Mouse (Mus musculus) erythroblast, embryonic 14.5 days (primary cell): ENCODE data around the gene Pdzph1. TPM values are rescaled to one million over a fixed set of nuclear protein-coding genes. Genes with fewer than 3 reads are reported as not detected.

ENCODE experiments used
- H3K27me3 ChIP-seq: 2 replicates; pipeline ENCODE4 v1.6.1; 2012; ENCODE audit warnings: inconsistent platforms; ENCODE audit not compliant: control insufficient read depth
- H3K36me3 ChIP-seq: 2 replicates; pipeline ENCODE4 v1.6.1; 2012; ENCODE audit warnings: mild to moderate bottlenecking, inconsistent platforms; ENCODE audit not compliant: control insufficient read depth
- H3K4me1 ChIP-seq: 2 replicates; pipeline ENCODE4 v1.6.1; 2012; ENCODE audit warnings: inconsistent platforms; ENCODE audit not compliant: control insufficient read depth
- H3K4me3 ChIP-seq: replicated peaks from 2 replicates; pipeline ENCODE3; 2012; ENCODE audit warnings: moderate library complexity, mild to moderate bottlenecking, inconsistent platforms
- H3K9me3 ChIP-seq: 2 replicates; pipeline ENCODE4 v1.6.1; 2012; ENCODE audit warnings: low read length, inconsistent platforms, mixed read lengths; ENCODE audit not compliant: control insufficient read depth
- GATA1 ChIP-seq: IDR thresholded peaks from 2 replicates; pipeline ENCODE4 v1.6.1; 2012; ENCODE audit warnings: low read length, inconsistent platforms, mixed read lengths
- TAL1 ChIP-seq: IDR thresholded peaks from 3 replicates; pipeline ENCODE4 v1.6.1; 2012; ENCODE audit warnings: low read length, inconsistent platforms, mixed read lengths
- polyA plus RNA-seq: library from polyadenylated mRNA; stranded (reverse); fragments of >175 nt; gene quantifications from 2 replicates; pipeline ENCODE4 v1.2.3, GENCODE M21; 2012

The Pdzph1 gene
- polyA plus RNA-seq: not detected in 2 replicates

GRCm38 (mm10) chr17:58991275-58991674 lies at the start of gene Pdzph1:
Gene Pdzph1, minus strand, starts transcription at chr17:58991375.
- no peaks in the 10 kb centered on the region for H3K36me3 ChIP-seq
- no peaks in the 10 kb centered on the region for H3K9me3 ChIP-seq
- no peak within 1 kb of the TSS for H3K4me3 ChIP-seq
- no peaks in the 10 kb centered on the region for H3K27me3 ChIP-seq
- TF ChIP-seq GATA1 (no peak), TAL1 (no peak)
- H3K4me1 ChIP-seq: no peaks in the 10 kb centered on the region

GRCm38 (mm10) chr17:59039754-59040153 lies 48.6 kb upstream of the Pdzph1 start:
- no peak for TF ChIP-seq GATA1
- no peak for TF ChIP-seq TAL1
- no peaks in the 10 kb centered on the region for H3K36me3 ChIP-seq
- H3K4me3 ChIP-seq: no peak overlapping the region
- no peaks in the 10 kb centered on the region for H3K27me3 ChIP-seq
- no peaks in the 10 kb centered on the region for H3K4me1 ChIP-seq
- H3K9me3 ChIP-seq: no peaks in the 10 kb centered on the region

GRCm38 (mm10) chr17:59033445-59033844 lies 42.3 kb upstream of the Pdzph1 start:
- no peaks in the 10 kb centered on the region for H3K4me1 ChIP-seq
- TF ChIP-seq TAL1 (no peak), GATA1 (no peak)
- no peaks in the 10 kb centered on the region for H3K36me3 ChIP-seq
- no peaks in the 10 kb centered on the region for H3K27me3 ChIP-seq
- H3K4me3 ChIP-seq: no peak overlapping the region
- H3K9me3 ChIP-seq: no peaks in the 10 kb centered on the region

GRCm38 (mm10) chr17:59026336-59026735 lies 35.2 kb upstream of the Pdzph1 start:
- Histone ChIP-seq H3K4me3 (no peak overlapping the region), H3K36me3 (no peaks in the 10 kb centered on the region), H3K27me3 (no peaks in the 10 kb centered on the region), H3K9me3 (no peaks in the 10 kb centered on the region), H3K4me1 (no peaks in the 10 kb centered on the region)
- TF ChIP-seq TAL1: no peak

- Histone ChIP-seq H3K36me3 (no peaks in the 10 kb centered on the region), H3K9me3 (no peaks in the 10 kb centered on the region), H3K27me3 (no peaks in the 10 kb centered on the region), H3K4me1 (no peaks in the 10 kb centered on the region), H3K4me3 (no peak overlapping the region)
- TF ChIP-seq GATA1 (no peak), TAL1 (no peak)
These were observed 33.3 kb upstream of the Pdzph1 start for GRCm38 (mm10) chr17:59024502-59024901.

- H3K9me3 ChIP-seq: no peaks in the 10 kb centered on the region
- TF ChIP-seq TAL1: no peak
- H3K4me1 ChIP-seq: no peaks in the 10 kb centered on the region
- no peak overlapping the region for H3K4me3 ChIP-seq
- H3K36me3 ChIP-seq: no peaks in the 10 kb centered on the region
- no peaks in the 10 kb centered on the region for H3K27me3 ChIP-seq
These were observed 32.8 kb upstream of the Pdzph1 start for GRCm38 (mm10) chr17:59023971-59024370.

- Histone ChIP-seq H3K27me3 (no peaks in the 10 kb centered on the region), H3K4me3 (no peak overlapping the region), H3K4me1 (no peaks in the 10 kb centered on the region), H3K36me3 (no peaks in the 10 kb centered on the region), H3K9me3 (no peaks in the 10 kb centered on the region)
- TF ChIP-seq TAL1: no peak
- TF ChIP-seq GATA1: no peak
These were observed 27.5 kb upstream of the Pdzph1 start for GRCm38 (mm10) chr17:59018666-59019065.

GRCm38 (mm10) chr17:59013091-59013459 lies 21.9 kb upstream of the Pdzph1 start, which contains the start of gene Nudt12:
Gene Nudt12, minus strand, starts transcription at chr17:59013372.
- no peaks in the 10 kb centered on the region for H3K27me3 ChIP-seq
- no peak; the same call in 2 of the 3 replicates for TF ChIP-seq TAL1
- TF ChIP-seq GATA1: no peak
- no peaks in the 10 kb centered on the region for H3K9me3 ChIP-seq
- peaks cover 21% of the 10 kb centered on the region for H3K36me3 ChIP-seq
- H3K4me3 ChIP-seq: peak within 1 kb of the TSS; percentile 76
- H3K4me1 ChIP-seq: peaks cover 20% of the 10 kb centered on the region

GRCm38 (mm10) chr17:59012421-59013090 lies 21.4 kb upstream of the Pdzph1 start:
- Histone ChIP-seq H3K4me3 (peak overlapping the region; percentile 76), H3K9me3 (no peaks in the 10 kb centered on the region), H3K36me3 (peaks cover 23% of the 10 kb centered on the region), H3K27me3 (no peaks in the 10 kb centered on the region), H3K4me1 (peaks cover 20% of the 10 kb centered on the region)
- TF ChIP-seq TAL1: no peak
- TF ChIP-seq GATA1: no peak
